Mouse (Mus musculus) stomach, postnatal 0 days (tissue): ENCODE measurements at regions not wholly inside any gene's neighbourhood (a gene's known extent, or its start where the extent isn't known, plus 50 kb on each side); places are given as distances from the start of the nearest gene placed in this dataset.

ENCODE experiments used
- CTCF ChIP-seq: IDR thresholded peaks from 2 replicates; pipeline ENCODE4 v1.5.1; 2016; ENCODE audit warnings: antibody characterized with exemption, low read depth, mild to moderate bottlenecking, moderate library complexity
- EP300 ChIP-seq: optimal IDR thresholded peaks from 2 replicates; pipeline ENCODE3; 2016; ENCODE audit warnings: antibody characterized with exemption

DNA sequence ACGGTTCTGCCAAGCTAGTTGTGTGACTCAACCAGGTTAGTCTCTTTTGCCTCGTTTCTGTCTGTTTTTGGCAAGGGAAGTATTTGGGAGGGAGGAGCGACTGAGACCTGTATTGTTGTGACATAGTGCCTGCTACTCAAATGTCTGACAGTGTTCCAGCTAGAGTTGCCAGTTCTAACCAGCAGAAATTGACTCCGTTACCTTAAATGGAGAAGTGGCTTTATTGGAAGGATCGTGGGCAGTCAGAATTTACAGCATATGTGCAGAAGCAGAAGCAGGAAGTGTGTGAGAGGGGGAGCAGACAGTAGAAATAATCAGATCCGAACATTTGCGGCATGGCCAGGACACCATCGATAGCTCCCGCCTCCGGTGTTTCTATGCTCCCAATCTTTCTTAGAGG is 51.8 kb upstream of the Dlx2 start:
- no peak for TF ChIP-seq CTCF
- no peak for TF ChIP-seq EP300
